Mouse (Mus musculus) liver, embryonic 14.5 days (tissue): ENCODE measurements around the gene Gtf2h4. TPM values are rescaled to one million over a fixed set of nuclear protein-coding genes. Genes with fewer than 3 reads are reported as not detected.
A peak's percentile ranks its signal among the peaks of the same experiment; 100 is the strongest.

Experiments
- ATAC-seq: fragments of 200-750 bp; cut with Nextera tagmentation; 2 replicates; pipeline ENCODE4 v1.8.0; 2017; ENCODE audit warnings: moderate number of reproducible peaks, mild to moderate bottlenecking, moderate library complexity; ENCODE audit not compliant: insufficient read depth
- DNase-seq, 3 experiments: peaks; one replicate each; pipeline ENCODE4 v3.0.0-alpha.2; 2012 to 2013; ENCODE audit warnings: low read depth in 3 of 3, low spot score in 3 of 3
- H3K27ac ChIP-seq: fragments of 300-500 bp; sonication (generic); 2 replicates; pipeline ENCODE4 v1.5.1; 2014; ENCODE audit warnings: moderate library complexity, mild to moderate bottlenecking, control low read depth, inconsistent platforms
- H3K27me3 ChIP-seq: fragments of 300-500 bp; sonication (generic); 2 replicates; pipeline ENCODE4 v1.6.1; 2014; ENCODE audit warnings: mild to moderate bottlenecking, low read length, moderate library complexity; ENCODE audit not compliant: control insufficient read depth, insufficient read depth
- H3K36me3 ChIP-seq: fragments of 300-500 bp; sonication (generic); replicated peaks from 2 replicates; pipeline ENCODE4 v1.6.1; 2014; ENCODE audit warnings: low read depth; ENCODE audit not compliant: control insufficient read depth, insufficient read depth
- H3K4me1 ChIP-seq, 2 experiments: fragments of 200-500 bp in 1 of 2; fragments of 300-500 bp in 1 of 2; sonication (generic) in 1 of 2; replicated peaks; 2 replicates each; pipeline ENCODE4 v1.6.1; 2012 to 2014; ENCODE audit warnings: antibody characterized with exemption in 1 of 2, inconsistent platforms in 1 of 2, low read length in 1 of 2; ENCODE audit not compliant: control insufficient read depth in 2 of 2, insufficient read depth in 2 of 2
- H3K4me2 ChIP-seq: fragments of 300-500 bp; sonication (generic); 2 replicates; pipeline ENCODE4 v1.6.1; 2014; ENCODE audit warnings: low read depth, mild to moderate bottlenecking, control low read depth, moderate library complexity
- H3K4me3 ChIP-seq, 2 experiments: fragments of 200-500 bp in 1 of 2; fragments of 300-500 bp in 1 of 2; sonication (generic) in 1 of 2; 2 replicates each; pipeline ENCODE4 v1.5.1; 2012 to 2014; ENCODE audit warnings: low read depth in 2 of 2, low read length in 2 of 2, mild to moderate bottlenecking in 2 of 2, control low read depth in 1 of 2, inconsistent platforms in 1 of 2, moderate library complexity in 1 of 2; ENCODE audit not compliant: insufficient read depth in 1 of 2
- H3K9ac ChIP-seq: fragments of 300-500 bp; sonication (generic); replicated peaks from 2 replicates; pipeline ENCODE4 v1.6.1; 2014; ENCODE audit warnings: mild to moderate bottlenecking, control low read depth, moderate library complexity
- H3K9me3 ChIP-seq: fragments of 300-500 bp; sonication (generic); 2 replicates; pipeline ENCODE4 v1.6.1; 2016; ENCODE audit warnings: low read length, mixed read lengths; ENCODE audit not compliant: control insufficient read depth
- CTCF ChIP-seq: IDR thresholded peaks from 2 replicates; pipeline ENCODE4 v1.5.1; 2016; ENCODE audit warnings: antibody characterized with exemption, low read depth, control low read depth
- EP300 ChIP-seq: IDR thresholded peaks from 2 replicates; pipeline ENCODE4 v1.6.1; 2016; ENCODE audit warnings: antibody characterized with exemption, low read depth
- WGBS: fragments of 180-500 bp; shearing (Covaris S2); extraction: QIAGEN DNeasy Blood & Tissue Kit; methylation state at CpG from one replicate; pipeline ENCODE4 v1.1.7; 2014; ENCODE audit not compliant: insufficient replicate concordance; 5-methylcytosine and 5-hydroxymethylcytosine counted together
- polyA plus RNA-seq, 2 experiments: library from polyadenylated mRNA; depleted of rRNA in 1 of 2; stranded (reverse) in 1 of 2; unstranded in 1 of 2; fragments of >200 nt; fragmentation: Nextera tagmentation in 1 of 2; extraction: Ambion mirVana in 1 of 2; gene quantifications; 2 replicates each; pipeline versions ENCODE4 v1.2.1 to v1.2.3; 2012 to 2014

Gene Gtf2h4
- polyA plus RNA-seq, 2 experiments, result 18.0 to 23.1 TPM

DNA sequence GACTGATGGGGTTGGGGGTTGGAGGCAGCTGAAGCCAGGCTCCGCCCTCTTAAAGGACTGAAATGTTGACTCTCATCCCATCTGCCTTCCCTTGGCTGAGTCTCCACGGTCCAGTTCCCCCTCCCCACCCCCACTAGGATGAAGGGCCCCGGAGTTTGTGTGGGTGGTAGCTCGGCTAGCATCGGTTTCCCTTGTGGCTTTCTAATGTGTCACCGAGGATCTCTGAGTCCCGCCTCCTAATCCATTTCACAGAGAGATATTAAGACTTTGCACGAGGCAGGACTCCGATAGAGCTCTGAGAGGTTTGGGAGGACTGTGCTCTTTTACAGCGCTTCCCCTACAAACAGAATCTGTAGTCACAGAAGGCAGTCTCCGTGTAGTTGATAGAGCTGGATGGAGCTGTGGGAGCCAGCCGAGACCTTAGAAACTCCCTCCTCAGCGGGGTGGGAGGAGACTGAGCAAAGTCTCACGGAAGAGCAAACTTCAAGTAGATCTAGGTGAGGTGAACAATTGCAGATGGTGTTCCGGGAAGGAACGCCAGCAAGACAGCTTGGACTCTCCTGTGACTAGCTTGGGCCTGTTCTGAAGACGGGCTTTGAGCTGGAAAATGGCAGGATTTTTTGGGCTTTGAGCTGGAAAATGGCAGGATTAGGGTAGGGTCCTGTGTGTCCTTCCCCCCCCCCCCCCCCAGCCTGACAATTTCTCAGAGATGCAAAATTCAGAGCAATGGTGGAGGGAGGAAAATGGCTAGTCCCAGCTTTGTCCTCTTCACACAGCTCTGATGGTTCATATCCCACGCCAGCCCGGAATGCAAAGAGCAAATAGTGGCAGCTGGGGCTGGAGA is 31.3 kb upstream of the Gtf2h4 start, which contains the start of gene Ddr1:
Gene Ddr1, minus strand, starts transcription at position 1 of the 844 bp plus-strand sequence.
- ATAC-seq (no peak), DNase-seq (no peak)
- H3K4me3 ChIP-seq, result no peak within 1 kb of the TSS
- TF ChIP-seq EP300 (no peak), CTCF (no peak)
- H3K9ac ChIP-seq, result no peak within 1 kb of the TSS
- H3K27ac ChIP-seq, result no peak within 1 kb of the TSS
- WGBS, result 9% methylated on average over 19 of the region's 19 CpGs
- H3K27me3 ChIP-seq, result peaks cover 49% of the 10 kb centered on the region
- no peaks in the 10 kb centered on the region for H3K36me3 ChIP-seq
- peak within 1 kb of the TSS; percentile 28; the same call in 1 of the 2 replicates for H3K4me2 ChIP-seq
- peaks cover 0 to 7% of the 10 kb centered on the region in 2 experiments; a peak in 2 of 4 replicates for H3K4me1 ChIP-seq
- H3K9me3 ChIP-seq, result no peaks in the 10 kb centered on the region

DNA sequence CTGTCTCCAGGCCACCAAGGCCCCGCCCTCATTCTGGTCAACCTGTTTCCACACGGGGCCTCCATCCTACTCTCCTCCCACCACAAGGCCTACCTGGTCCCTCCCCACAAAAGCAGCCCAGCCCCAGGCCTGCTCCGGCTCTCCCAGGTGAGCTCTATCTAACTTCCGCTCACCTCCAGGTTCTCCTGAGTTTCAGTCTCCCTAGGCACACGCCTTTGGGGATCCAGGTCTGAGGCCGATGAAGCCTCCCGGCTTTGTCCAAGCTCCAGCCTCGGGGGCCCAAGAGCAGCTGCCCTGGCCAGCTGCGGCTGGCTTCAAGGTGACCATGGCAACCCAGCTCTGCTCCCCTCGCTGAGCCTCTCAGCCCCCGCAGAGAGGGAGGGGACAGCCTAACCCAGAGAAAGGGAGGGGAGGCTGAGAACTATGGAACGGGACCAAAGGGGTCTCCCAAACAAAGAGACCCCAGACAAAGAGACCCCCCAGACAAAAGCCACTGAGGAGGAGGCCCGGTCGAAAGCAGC is 30.3 kb upstream of the Gtf2h4 start:
- Histone ChIP-seq H3K27me3 (peaks cover 58% of the 10 kb centered on the region), H3K36me3 (no peaks in the 10 kb centered on the region), H3K4me1 (peaks cover 0 to 7% of the 10 kb centered on the region in 2 experiments; a peak in 2 of 4 replicates), H3K4me3 (no peak overlapping the region), H3K27ac (no peak overlapping the region), H3K9me3 (no peaks in the 10 kb centered on the region), H3K4me2 (no peak overlapping the region), H3K9ac (no peak overlapping the region)
- WGBS, result 8% methylated on average over 14 of the region's 14 CpGs
- DNase-seq (no peak), ATAC-seq (no peak)
- TF ChIP-seq EP300 (no peak), CTCF (no peak)

DNA sequence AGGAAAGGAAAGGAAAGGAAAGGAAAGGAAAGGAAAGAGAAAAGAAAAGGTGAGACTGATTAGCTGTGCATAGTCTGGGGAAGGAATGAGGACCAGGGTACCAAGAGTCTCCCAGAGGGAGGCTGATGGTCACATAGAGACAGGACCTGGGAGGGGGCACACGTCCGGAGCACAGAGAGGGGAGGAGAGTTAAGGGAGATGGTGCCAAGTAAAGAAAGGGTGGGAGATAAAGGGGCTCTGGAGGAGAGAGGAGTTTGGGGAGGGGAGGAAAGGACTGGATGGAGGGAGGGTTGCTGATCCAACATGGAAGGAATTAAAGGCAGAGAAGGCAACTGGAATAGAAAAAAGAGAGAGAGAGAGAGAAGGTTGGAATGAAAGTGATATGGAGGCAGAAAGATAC is 29.5 kb upstream of the Gtf2h4 start:
- peaks cover 0 to 6% of the 10 kb centered on the region in 2 experiments; a peak in 2 of 4 replicates for H3K4me1 ChIP-seq
- H3K36me3 ChIP-seq, result no peaks in the 10 kb centered on the region
- DNase-seq, result no peak
- H3K27ac ChIP-seq, result no peak overlapping the region
- H3K4me3 ChIP-seq, result no peak overlapping the region
- no peak for ATAC-seq
- H3K27me3 ChIP-seq, result peaks cover 64% of the 10 kb centered on the region
- no peak overlapping the region for H3K4me2 ChIP-seq
- 9% methylated on average over 2 of the region's 2 CpGs for WGBS
- no peak for TF ChIP-seq CTCF
- no peak for TF ChIP-seq EP300
- no peak overlapping the region for H3K9ac ChIP-seq
- no peaks in the 10 kb centered on the region for H3K9me3 ChIP-seq

DNA sequence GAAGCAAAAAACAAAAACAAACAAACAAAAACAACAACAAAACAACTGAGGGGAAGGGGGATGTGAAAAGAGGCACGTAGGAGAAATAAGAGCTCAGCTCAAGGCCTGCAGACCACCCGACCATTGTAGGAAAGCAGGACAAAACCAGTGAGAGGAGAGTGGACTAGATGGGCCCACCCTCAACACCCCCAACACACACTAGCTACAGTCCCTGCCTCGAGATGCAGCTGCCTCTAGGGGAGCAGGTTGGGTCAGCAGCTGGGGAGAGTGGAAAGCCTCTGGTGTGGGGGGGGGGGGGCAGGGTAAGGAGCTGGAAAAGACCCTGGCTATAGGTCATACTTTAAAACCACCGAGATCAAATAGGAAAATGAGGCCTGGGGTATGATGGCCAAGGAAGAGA is 29.1 kb upstream of the Gtf2h4 start:
- Histone ChIP-seq H3K4me3 (no peak overlapping the region), H3K4me1 (peaks cover 0 to 3% of the 10 kb centered on the region in 2 experiments; a peak in 1 of 4 replicates), H3K27ac (no peak overlapping the region), H3K27me3 (peaks cover 69% of the 10 kb centered on the region), H3K36me3 (no peaks in the 10 kb centered on the region), H3K9me3 (no peaks in the 10 kb centered on the region), H3K9ac (no peak overlapping the region), H3K4me2 (no peak overlapping the region)
- TF ChIP-seq CTCF (no peak), EP300 (no peak)
- WGBS, result 20% methylated on average over 4 of the region's 4 CpGs
- DNase-seq (no peak), ATAC-seq (no peak)

DNA sequence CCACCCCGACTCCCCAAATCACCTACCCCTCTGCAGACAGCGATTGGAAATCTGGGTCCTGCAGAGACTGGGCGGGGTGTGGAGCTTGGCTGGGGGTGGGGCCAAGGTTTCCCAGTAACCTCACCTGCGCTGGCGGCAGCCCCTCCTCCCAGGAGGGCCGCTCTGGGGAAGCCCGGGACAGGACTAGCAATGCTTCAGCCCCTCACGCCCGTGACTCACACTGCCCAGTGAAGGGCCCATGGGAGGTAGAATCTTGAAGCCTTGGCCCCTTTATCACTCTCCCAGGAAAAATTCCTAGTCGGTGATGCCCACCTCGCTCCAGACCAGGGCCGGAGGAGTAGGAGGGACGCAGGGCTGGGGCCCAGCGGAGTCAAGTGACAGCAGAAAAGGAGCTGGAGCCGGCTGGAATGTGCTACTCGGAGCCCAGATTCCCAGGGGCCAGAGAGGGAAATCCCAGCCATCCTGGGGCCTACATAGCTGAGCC is 28.5 kb upstream of the Gtf2h4 start:
- Histone ChIP-seq H3K36me3 (no peaks in the 10 kb centered on the region), H3K9me3 (no peaks in the 10 kb centered on the region), H3K27ac (no peak overlapping the region), H3K27me3 (peaks cover 74% of the 10 kb centered on the region), H3K4me3 (peak overlapping the region in 1 of 2 experiments; percentile 20; a peak in 1 of 4 replicates), H3K4me2 (no peak overlapping the region), H3K4me1 (peaks cover 0 to 3% of the 10 kb centered on the region in 2 experiments; a peak in 1 of 4 replicates), H3K9ac (no peak overlapping the region)
- ATAC-seq (no peak), DNase-seq (no peak)
- TF ChIP-seq EP300, result no peak
- no peak for TF ChIP-seq CTCF
- WGBS, result 8% methylated on average over 16 of the region's 16 CpGs
